Mouse (Mus musculus): ENCODE measurements at regions not wholly inside any gene's neighbourhood (a gene's known extent, or its start where the extent isn't known, plus 50 kb on each side); places are given as distances from the start of the nearest gene placed in this dataset.
"Not testable (repeated sequence)": the region's sequence is repeated elsewhere in the genome, so short reads cannot be mapped to it uniquely, and the experiment has no call there.

DNA sequence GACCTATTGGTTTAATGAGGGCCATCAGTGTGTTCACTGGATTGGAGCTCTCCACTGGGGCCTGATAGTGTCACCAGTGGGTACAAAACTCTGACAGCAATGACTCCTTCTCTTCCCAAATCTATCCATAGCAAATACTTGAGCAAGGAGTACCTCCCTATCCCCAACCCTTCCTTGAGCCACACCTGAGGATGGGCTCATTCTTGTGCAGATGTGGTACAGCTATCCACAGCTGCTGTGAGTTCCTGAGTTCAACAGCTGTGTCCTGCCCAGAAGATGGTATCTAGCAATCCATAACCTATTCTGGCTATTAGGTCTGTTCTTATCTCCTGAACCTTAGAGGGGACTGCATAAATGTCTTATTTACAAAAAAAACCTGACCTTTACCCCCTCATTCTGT lies 148.7 kb upstream of the Cwc22 start:
- DNase-seq (ENCODE audit: low read depth) = no peak

GRCm38 (mm10) chr2:78064321-78065037 lies 118.3 kb upstream of the Cwc22 start:
- DNase-seq (ENCODE audit: low read depth) = no peak

DNA sequence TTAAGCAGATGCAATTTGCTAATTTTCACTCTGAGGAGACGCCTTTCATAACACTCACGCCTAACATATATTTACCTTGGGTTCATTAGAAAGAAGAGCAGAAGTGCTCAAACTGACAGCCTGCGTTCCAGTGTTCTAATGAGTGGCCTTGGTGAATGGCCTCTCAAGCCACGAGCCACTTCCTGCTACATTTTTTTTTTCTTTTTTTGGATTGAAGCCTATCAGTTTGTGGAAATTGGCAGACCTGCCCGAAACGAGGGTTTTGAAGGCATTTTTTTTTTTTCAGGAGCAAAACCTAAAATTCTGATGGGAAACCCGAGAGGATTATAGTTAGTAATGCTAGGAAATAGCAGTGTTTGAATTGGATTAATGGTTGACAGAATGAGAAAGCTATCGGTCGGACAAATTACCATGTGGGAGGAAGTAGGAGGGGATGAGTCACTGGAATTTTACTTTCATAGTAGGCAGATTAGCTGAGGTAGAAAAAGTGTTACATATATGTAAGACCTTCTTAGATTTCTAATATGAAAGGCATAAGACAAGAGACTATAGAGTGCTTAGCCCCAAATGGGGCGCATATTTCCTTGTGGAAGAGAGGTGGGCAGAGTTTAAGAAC lies 113.7 kb upstream of the Cwc22 start:
- no peak for DNase-seq (ENCODE audit: low read depth)

DNA sequence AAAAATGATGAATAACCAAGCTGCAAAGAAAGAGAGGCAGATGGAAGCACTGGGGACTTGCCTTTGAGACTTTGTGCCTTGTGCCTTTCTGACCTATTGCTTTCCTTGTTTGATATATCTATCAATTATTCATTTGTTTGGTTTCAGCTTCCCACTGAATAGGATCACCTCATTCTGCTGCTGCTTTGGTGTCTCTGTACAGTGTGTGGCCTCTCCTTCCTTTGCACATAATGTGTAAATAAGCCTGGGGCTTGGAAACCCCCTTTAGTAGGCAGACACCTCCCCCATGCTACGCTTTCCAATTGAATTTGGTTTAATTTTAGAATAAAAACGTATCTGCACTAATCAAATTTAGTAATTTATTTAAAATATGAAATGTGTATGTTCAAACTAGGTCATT lies 112.8 kb upstream of the Cwc22 start:
- no peak for DNase-seq (ENCODE audit: low read depth)

GRCm38 (mm10) chr2:78053910-78054309 lies 107.7 kb upstream of the Cwc22 start:
- DNase-seq (ENCODE audit: low read depth) = no peak

DNA sequence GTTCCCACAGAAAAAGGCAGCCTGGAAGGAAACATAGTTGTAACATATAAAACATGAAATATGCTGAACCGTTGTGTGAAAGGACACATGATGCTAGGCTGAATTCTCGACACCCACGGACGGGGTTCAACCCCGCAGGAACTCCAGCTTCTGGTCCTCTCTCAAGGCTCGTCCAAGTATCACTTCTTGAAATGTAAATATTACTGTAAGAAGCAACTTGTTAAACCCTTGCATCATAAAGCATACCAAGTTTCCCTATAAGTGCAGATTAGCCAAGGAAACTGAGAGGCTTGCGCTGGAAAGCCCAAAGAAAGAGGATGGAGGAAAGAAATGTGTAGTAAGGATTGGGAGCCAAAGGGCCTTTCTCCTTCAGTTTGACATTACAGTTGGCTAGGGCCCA lies 104.4 kb upstream of the Cwc22 start:
- DNase-seq (ENCODE audit: low read depth) = no peak

- peak; percentile 66 for DNase-seq (ENCODE audit: low read depth)
Observed at GRCm38 (mm10) chr2:78049248-78049874, 103.2 kb upstream of the Cwc22 start.

DNA sequence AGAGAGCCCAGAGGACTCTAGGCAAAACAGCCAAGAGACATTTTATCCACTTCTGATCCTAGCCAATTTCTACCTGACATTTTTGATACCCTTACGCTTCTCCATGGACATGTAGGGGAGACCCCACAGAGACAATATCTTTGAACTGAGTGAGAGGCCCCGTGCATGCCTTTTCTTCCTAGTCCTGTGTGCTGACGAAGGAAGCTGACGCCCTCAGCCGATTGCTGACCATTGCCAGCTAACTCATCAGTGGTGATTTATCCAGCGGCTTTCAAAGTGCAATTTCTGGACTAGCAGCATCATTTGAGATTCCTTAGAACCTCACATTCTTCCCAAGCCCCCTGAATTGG lies 102.5 kb upstream of the Cwc22 start:
- no peak for DNase-seq (ENCODE audit: low read depth)

DNA sequence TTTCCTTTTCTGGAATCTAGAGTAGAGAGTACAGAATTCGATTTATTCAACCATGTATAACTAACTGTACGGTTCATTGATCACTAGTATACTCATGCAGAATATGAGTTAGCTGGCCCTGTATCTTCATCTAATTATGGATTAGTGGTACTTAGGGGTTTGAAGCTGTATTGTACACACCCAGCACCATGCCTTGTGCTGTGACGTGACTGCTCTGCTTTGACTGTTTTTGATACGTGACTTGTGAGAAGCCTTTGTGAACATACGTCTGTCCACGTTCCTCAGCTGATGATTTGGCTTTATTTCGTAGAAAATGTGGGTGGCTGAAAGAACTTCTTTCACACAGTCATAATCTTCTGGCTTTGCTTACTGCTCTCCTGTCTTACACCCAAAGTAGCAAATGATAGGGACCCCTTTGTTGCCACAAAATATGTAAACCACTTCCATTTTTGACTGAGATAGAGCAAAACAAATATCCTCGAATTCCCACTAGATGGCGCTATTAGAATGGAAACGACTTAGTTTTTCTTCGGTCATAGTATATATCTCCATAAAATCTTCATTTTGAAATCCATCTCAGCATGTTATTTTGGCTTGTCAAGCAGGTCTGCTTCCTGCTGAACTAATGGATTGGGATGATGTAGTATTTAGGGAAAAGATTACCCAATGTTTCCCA lies 102.0 kb upstream of the Cwc22 start:
- DNase-seq (ENCODE audit: low read depth) = no peak

DNA sequence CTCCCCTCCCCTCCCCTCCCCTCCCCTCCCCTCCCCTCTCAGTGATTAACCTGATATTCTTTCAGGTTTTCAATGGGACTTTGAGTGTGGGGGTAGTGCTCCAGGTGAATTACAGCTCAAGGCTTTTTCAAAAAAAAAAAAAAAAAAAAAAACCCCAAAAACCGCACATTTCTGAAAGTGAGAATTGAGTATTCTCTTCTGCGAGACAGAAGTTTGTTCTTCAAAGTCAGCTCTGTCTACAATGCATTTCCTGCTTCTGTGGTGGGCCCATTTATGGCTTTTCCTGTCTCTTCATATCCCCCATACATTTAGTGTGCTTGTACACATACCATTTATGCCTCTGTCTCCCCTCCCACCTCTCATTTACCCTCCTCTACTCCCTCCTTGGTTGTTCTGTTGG lies 81.1 kb upstream of the Cwc22 start:
- DNase-seq (ENCODE audit: low read depth) = no peak

- no peak for DNase-seq (ENCODE audit: low read depth)
Observed at GRCm38 (mm10) chr2:78026808-78027207, 80.6 kb upstream of the Cwc22 start.

GRCm38 (mm10) chr2:78025651-78026435 lies 79.7 kb upstream of the Cwc22 start:
- peak; percentile 9 for DNase-seq (ENCODE audit: low read depth)

DNA sequence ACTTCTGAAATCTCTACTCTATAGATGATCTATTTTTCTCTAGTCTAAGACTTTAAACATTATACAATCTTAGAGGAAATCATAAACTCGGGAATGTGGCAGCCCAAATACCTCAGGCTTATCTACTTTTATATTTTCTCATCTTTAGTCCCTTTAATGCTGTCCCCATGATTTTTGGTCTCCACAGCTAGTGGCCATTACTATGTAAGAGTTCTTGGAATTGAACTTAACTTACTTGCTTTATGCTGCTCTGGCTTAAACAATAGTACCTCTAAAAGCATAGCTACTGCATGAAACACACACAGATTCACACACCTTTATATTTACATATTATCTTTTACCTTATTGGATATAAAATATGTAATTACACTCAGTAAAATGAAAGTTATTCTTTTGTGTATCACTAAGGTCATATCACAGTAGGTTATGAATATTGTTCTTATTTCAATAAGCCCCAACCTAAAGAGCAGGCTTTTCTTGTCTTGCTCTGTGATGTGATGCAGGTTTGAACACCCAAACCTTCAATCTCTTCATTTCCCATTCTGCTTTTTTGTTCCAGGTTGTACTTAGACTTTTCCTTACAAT lies 78.9 kb upstream of the Cwc22 start:
- DNase-seq (ENCODE audit: low read depth) = peak; percentile 5

GRCm38 (mm10) chr2:78023916-78024685 lies 77.9 kb upstream of the Cwc22 start:
- peak; percentile 3 for DNase-seq (ENCODE audit: low read depth)

DNA sequence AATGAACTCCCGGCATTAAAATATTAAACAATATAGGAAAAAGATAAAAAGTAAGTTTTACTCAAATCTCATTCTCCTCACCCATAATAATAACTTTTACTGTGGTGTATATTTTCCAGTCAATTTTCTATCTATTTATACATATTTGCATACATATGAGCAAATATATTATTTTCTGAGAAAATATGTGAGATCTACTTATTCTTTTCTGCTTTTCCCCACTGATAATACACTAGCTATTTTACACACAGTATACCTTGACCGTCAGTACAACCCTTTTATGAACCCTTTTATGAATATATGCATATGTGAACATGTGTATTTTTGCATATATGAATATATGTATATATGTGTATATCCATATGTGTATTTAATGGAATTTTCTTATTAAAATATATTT lies 77.2 kb upstream of the Cwc22 start:
- DNase-seq (ENCODE audit: low read depth) = no peak

DNA sequence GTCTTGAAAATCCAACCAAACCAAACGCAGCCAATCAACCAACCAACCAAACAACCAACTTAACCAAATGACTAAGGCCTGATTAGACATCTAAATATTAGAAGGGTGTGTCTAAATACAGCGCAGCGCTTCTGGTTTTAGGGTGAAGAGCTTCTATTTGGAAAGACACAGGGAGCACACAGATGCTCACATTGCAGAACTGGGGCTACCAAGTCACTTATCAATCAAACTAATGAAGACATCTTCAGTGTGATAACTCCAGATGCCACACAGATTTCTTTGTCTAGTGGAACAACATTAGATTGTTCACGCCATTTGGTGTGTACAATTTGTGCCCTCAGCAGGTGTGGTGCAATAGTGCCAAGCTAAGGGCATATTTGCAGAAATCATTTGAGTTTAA lies 76.6 kb upstream of the Cwc22 start:
- DNase-seq (ENCODE audit: low read depth) = no peak

DNA sequence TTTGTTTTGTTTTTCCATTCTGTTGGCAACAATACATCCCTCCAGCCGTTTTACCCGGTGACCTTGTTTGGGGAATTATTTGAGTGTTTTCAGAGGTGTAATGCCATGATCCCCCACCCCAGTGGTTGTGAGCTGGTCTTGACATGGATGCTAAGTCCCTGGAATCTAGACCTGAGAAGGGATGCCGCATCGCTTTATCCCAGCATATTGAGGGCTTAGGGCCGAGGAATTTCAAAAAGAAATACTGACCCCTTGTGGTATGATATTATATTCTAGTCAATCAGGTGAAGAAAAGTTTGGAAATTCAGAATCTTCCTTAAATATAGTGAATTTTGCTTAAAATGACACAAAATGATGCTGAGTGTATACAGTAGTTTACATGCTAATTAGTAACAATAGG lies 75.7 kb upstream of the Cwc22 start:
- peak; percentile 30 for DNase-seq (ENCODE audit: low read depth)

GRCm38 (mm10) chr2:78021356-78021900 lies 75.3 kb upstream of the Cwc22 start:
- peak; percentile 6 for DNase-seq (ENCODE audit: low read depth)

DNA sequence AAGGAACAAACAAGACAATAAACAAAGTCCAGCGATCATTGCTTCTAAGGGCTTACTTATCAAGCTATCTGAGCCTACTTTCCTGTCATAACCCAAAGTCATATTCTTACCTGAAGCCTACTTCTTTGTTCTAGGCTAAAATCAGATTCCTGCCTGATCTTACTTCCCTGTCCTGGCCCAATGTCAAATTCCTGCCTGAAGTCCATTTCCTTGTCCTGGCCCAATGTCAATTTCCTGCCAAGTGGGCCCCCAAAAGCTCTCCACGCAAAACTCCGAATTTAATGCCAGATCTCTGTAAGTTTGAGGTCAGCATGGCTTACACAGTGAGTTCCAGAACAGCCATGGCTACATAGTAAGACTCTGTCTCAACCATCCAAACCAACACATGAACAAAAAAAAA lies 74.3 kb upstream of the Cwc22 start:
- no peak for DNase-seq (ENCODE audit: low read depth)

GRCm38 (mm10) chr2:78019916-78020315 lies 73.7 kb upstream of the Cwc22 start:
- no peak for DNase-seq (ENCODE audit: low read depth)

- DNase-seq (ENCODE audit: low read depth) = not testable (repeated sequence)
Observed at GRCm38 (mm10) chr2:78012441-78012840, 66.3 kb upstream of the Cwc22 start.

All from c-Kit-positive CD71-negative TER-119-negative erythroid progenitor cells, embryonic 14.5 days (primary cell).